Mouse (Mus musculus): ENCODE measurements at regions not wholly inside any gene's neighbourhood (a gene's known extent, or its start where the extent isn't known, plus 50 kb on each side); places are given as distances from the start of the nearest gene placed in this dataset.

DNA sequence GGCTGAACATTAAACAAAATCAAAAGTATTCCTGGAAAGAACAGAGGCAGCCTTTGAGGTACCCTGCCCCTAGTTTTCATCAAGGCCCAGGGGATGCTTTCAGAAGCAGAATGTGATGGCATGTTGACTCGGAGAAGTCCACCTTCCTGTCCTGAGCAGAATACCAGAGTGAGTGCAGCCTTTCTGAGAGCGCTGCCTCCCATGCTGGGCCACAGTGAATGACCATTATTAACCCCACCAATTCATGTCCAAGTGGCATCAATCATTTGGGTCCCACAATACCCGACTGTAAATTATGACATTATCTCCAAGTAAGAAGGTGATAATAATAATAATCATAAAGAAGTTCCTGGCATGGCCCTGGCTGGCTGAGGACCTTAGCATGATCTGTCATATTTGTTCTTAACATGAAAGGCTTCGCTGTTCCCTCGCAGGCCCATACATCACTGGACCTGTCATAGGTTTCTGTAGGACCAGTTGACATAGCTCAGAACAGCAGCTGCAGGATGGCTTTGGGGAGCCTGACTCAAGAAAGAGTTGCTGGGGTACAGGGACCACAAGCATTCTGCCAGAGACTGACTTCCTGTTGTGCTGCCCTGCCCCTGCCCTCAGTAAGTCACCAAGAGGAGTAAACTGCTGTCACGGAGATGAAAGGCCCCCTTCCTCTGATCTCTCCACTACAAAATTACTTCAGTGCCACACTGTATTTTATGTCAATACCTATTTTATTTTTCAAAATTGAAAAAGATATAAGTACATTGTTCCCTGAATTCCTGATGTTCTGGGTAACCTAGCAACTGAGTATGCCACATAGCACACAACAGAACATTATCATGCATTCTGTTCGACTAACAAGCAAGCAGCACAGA, 176.6 kb downstream of the Tmem161b start:
- H3K9me3 ChIP-seq (replicated peaks; ENCODE audit: insufficient read depth, low read length) = no peaks in the 10 kb centered on the region
- no peak overlapping the region for H3K27ac ChIP-seq (ENCODE audit: control insufficient read depth, low read depth, low read length)
- H3K4me3 ChIP-seq (ENCODE audit: control insufficient read depth in 1 of 2, insufficient read depth in 1 of 2, low read depth in 2 of 2, low read length in 2 of 2) = no peak overlapping the region
- no peak for TF ChIP-seq MXI1 (IDR thresholded peaks at IDR 0.05; ENCODE audit: low read depth, low read length)
- no peak for TF ChIP-seq EP300 (IDR thresholded peaks at IDR 0.05; ENCODE audit: low read depth in 1 of 2, low read length in 2 of 2)
- TF ChIP-seq USF2 (IDR thresholded peaks at IDR 0.05; ENCODE audit: borderline replicate concordance in 1 of 2, insufficient read depth in 1 of 2, low read depth in 1 of 2, low read length in 2 of 2) = no peak
- TF ChIP-seq MAX (IDR thresholded peaks at IDR 0.05; ENCODE audit: low read length) = no peak
- TF ChIP-seq SIN3A (IDR thresholded peaks at IDR 0.05; ENCODE audit: low read length) = no peak
- TF ChIP-seq BHLHE40 (IDR thresholded peaks at IDR 0.05; ENCODE audit: borderline replicate concordance, low read depth, low read length) = no peak
- TF ChIP-seq MYC (IDR thresholded peaks at IDR 0.05; ENCODE audit: low read depth, low read length) = no peak
- no peak for TF ChIP-seq CTCF (IDR thresholded peaks at IDR 0.05 in 2 of 3, conservative IDR thresholded peaks at IDR 0.05 in 1 of 3; ENCODE audit: control insufficient read depth in 1 of 3, insufficient read depth in 1 of 3, low read depth in 2 of 3, low read length in 3 of 3, poor library complexity in 1 of 3, severe bottlenecking in 1 of 3)
- no peak for TF ChIP-seq ZC3H11A (IDR thresholded peaks at IDR 0.05; ENCODE audit: low read depth, low read length)
- TF ChIP-seq TCF12 (IDR thresholded peaks at IDR 0.05; ENCODE audit: low read depth, low read length) = no peak
- no peak for TF ChIP-seq KAT2A (conservative IDR thresholded peaks at IDR 0.05; ENCODE audit: low read depth, low read length)
- no peak overlapping the region for H3K9ac ChIP-seq (ENCODE audit: control insufficient read depth, low read depth, low read length, poor library complexity, severe bottlenecking)
- no peaks in the 10 kb centered on the region for H3K36me3 ChIP-seq (ENCODE audit: control insufficient read depth in 1 of 2, insufficient read depth in 2 of 2, low read length in 2 of 2)
- no peaks in the 10 kb centered on the region for H3K4me1 ChIP-seq (ENCODE audit: control insufficient read depth in 1 of 2, insufficient read depth in 2 of 2, low read length in 2 of 2)
- no peak for DNase-seq (ENCODE audit: low read depth, low spot score)
- no peaks in the 10 kb centered on the region for H3K79me2 ChIP-seq (ENCODE audit: control insufficient read depth, insufficient read depth, low read length, poor library complexity)
- no peaks in the 10 kb centered on the region for H3K27me3 ChIP-seq (ENCODE audit: control insufficient read depth in 1 of 2, insufficient read depth in 2 of 2, low read length in 2 of 2)

DNA sequence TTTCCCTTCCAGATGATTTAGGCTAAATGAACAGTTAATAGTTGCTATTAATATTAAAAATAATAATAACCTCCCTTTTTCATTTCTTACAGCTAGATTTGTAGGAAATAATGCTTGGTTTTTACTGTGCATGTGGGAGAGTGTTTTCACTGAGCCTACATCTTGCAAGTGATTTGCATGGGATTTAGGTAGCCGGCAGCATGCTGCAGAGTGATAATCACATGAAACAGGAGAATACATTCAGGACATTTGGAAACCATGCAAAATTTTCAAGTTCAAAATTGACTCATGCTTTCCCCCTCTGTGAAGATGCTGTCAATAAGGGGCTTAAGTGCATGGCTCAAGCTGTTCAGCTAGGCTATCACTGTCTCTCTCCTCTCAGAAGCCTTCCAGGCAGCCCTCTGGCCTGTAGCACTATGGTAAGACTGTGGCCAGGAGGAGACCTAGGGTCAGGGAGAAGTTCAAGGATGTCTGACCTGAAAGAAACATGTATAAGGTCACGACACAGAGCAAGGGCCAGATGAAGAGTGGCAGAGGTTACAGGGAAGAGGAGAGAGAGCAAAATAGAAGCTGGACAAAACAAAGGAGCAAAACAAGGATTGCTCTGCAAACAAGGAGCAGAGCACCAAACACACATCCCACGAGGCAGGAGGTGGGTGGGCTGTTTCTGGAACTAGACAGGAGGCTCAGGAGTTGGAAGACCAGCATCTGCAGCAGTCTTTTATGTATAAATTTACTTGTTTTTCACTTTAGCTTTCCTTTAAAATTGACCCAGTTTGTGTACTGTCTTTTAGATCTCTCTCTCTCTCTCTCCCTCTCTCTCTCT, 177.5 kb downstream of the Tmem161b start:
- Histone ChIP-seq H3K9ac (ENCODE audit: control insufficient read depth, low read depth, low read length, poor library complexity, severe bottlenecking) (no peak overlapping the region), H3K9me3 (replicated peaks; ENCODE audit: insufficient read depth, low read length) (no peaks in the 10 kb centered on the region), H3K79me2 (ENCODE audit: control insufficient read depth, insufficient read depth, low read length, poor library complexity) (no peaks in the 10 kb centered on the region), H3K27ac (ENCODE audit: control insufficient read depth, low read depth, low read length) (no peak overlapping the region), H3K27me3 (ENCODE audit: control insufficient read depth in 1 of 2, insufficient read depth in 2 of 2, low read length in 2 of 2) (no peaks in the 10 kb centered on the region), H3K4me1 (ENCODE audit: control insufficient read depth in 1 of 2, insufficient read depth in 2 of 2, low read length in 2 of 2) (no peaks in the 10 kb centered on the region), H3K36me3 (ENCODE audit: control insufficient read depth in 1 of 2, insufficient read depth in 2 of 2, low read length in 2 of 2) (no peaks in the 10 kb centered on the region), H3K4me3 (ENCODE audit: control insufficient read depth in 1 of 2, insufficient read depth in 1 of 2, low read depth in 2 of 2, low read length in 2 of 2) (no peak overlapping the region)
- DNase-seq (ENCODE audit: low read depth, low spot score) = no peak
- TF ChIP-seq JUND (IDR thresholded peaks at IDR 0.05; ENCODE audit: low read depth, low read length) (no peak), ZC3H11A (IDR thresholded peaks at IDR 0.05; ENCODE audit: low read depth, low read length) (no peak), MYC (IDR thresholded peaks at IDR 0.05; ENCODE audit: low read depth, low read length) (no peak), RCOR1 (IDR thresholded peaks at IDR 0.05; ENCODE audit: low read depth, low read length) (no peak), RAD21 (IDR thresholded peaks at IDR 0.05; ENCODE audit: low read depth, low read length) (no peak), GATA1 (IDR thresholded peaks at IDR 0.05; ENCODE audit: low read depth, low read length) (no peak), ZMIZ1 (IDR thresholded peaks at IDR 0.05; ENCODE audit: low read depth, low read length) (no peak), GABPA (IDR thresholded peaks at IDR 0.05; ENCODE audit: low read depth, low read length) (no peak), HCFC1 (IDR thresholded peaks at IDR 0.05; ENCODE audit: low read depth, low read length) (no peak), USF1 (IDR thresholded peaks at IDR 0.05; ENCODE audit: low read depth, low read length) (no peak), MAZ (IDR thresholded peaks at IDR 0.05; ENCODE audit: low read depth, low read length) (no peak), BHLHE40 (IDR thresholded peaks at IDR 0.05; ENCODE audit: borderline replicate concordance, low read depth, low read length) (no peak), MYB (IDR thresholded peaks at IDR 0.05; ENCODE audit: low read depth, low read length) (no peak)

All from MEL (cell line).